Mouse (Mus musculus): ENCODE data around the gene Rgs11. TPM values are rescaled to one million over a fixed set of nuclear protein-coding genes. Genes with fewer than 3 reads are reported as not detected.

The Rgs11 gene
- polyA plus RNA-seq, 1 experiment, result 8.2 TPM

DNA sequence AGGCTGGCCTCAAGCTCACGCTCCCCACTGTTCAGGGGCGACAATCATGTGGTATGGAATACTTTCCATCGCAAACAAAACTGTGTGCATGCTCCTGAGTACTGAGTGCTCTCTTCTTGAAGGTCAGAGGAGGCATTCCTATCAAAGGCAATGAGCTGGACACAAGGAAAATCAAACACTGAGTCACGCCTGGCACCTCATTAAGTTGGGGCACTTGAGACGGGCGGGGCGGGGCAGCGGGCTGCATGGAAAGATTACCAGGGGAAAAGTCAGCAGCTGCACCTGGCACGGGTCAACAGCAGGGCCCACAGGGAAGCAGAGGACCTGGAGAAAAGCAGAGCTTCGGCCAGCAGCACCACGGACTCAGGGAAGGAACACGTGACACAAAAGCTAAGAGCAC is 22.4 kb downstream of the Rgs11 start:
- H3K27me3 ChIP-seq (replicated peaks), result peaks cover 44% of the 10 kb centered on the region
- no peaks in the 10 kb centered on the region for H3K9me3 ChIP-seq
- H3K36me3 ChIP-seq (replicated peaks; ENCODE audit: low read length), result no peaks in the 10 kb centered on the region
- no peak overlapping the region for H3K4me3 ChIP-seq (replicated peaks)
- peaks cover 5% of the 10 kb centered on the region; the same call in 1 of the 2 replicates for H3K4me1 ChIP-seq
- TF ChIP-seq GATA1 (IDR thresholded peaks at IDR 0.05; ENCODE audit: borderline replicate concordance, low read length) (no peak), FLI1 (IDR thresholded peaks at IDR 0.05; ENCODE audit: low read length) (no peak)

GRCm38 (mm10) chr17:26229776-26230175 is 27.0 kb downstream of the Rgs11 start:
- TF ChIP-seq GATA1 (IDR thresholded peaks at IDR 0.05; ENCODE audit: borderline replicate concordance, low read length), result no peak
- TF ChIP-seq FLI1 (IDR thresholded peaks at IDR 0.05; ENCODE audit: low read length), result no peak
- H3K4me3 ChIP-seq (replicated peaks), result peak overlapping the region; percentile 51
- H3K9me3 ChIP-seq, result 0 out of 2 replicates have a peak, but pooled peaks cover 5% of the 10 kb centered on the region
- peaks cover 24% of the 10 kb centered on the region for H3K27me3 ChIP-seq (replicated peaks)
- peaks cover 5% of the 10 kb centered on the region; the same call in 1 of the 2 replicates for H3K4me1 ChIP-seq
- H3K36me3 ChIP-seq (replicated peaks; ENCODE audit: low read length), result no peaks in the 10 kb centered on the region

DNA sequence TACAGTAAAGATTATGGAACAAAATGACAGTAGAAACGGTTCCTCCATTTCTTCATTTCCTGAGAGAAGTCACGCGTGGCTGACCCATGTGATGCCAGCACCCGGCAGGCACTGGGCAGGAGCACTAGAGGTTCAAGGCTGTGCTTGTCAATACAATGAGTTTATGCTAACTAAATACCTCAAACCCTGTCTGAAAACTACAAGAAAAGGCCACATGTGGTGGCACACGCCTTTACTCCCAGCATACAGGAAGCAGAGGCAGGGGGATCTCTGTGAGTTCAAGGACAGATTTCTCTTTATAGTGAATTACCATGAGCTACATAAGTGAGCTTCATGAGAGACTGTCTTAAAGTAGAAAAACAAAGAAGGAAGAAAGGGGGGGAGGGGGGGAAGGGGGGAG is 28.4 kb downstream of the Rgs11 start:
- no peak overlapping the region for H3K4me3 ChIP-seq (replicated peaks)
- H3K4me1 ChIP-seq, result peaks cover 15% of the 10 kb centered on the region
- 0 out of 2 replicates have a peak, but pooled peaks cover 5% of the 10 kb centered on the region for H3K9me3 ChIP-seq
- H3K36me3 ChIP-seq (replicated peaks; ENCODE audit: low read length), result no peaks in the 10 kb centered on the region
- TF ChIP-seq GATA1 (IDR thresholded peaks at IDR 0.05; ENCODE audit: borderline replicate concordance, low read length) (no peak), FLI1 (IDR thresholded peaks at IDR 0.05; ENCODE audit: low read length) (no peak)
- peaks cover 10% of the 10 kb centered on the region for H3K27me3 ChIP-seq (replicated peaks)

DNA sequence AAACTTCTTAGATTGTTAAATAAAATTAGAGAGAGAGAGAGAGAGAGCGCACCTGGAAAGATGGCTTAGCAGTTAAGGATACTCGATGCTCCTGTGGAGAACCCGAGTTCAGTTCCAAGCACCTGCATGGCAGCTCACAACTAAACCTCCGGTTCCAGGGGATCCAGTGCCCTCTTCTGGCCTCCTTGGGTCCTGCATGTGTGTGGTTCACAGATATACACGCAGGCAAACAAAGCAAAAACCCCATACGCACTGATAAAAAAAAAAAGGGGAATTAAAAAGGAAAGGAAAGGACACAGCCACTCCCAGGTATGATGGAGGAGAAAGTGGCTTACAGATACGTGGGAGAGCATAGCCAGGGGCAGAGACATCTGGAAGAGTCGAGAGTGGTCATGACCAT is 30.1 kb downstream of the Rgs11 start:
- H3K27me3 ChIP-seq (replicated peaks), result peaks cover 9% of the 10 kb centered on the region
- H3K4me1 ChIP-seq, result peaks cover 15% of the 10 kb centered on the region
- H3K36me3 ChIP-seq (replicated peaks; ENCODE audit: low read length), result no peaks in the 10 kb centered on the region
- 0 out of 2 replicates have a peak, but pooled peaks cover 5% of the 10 kb centered on the region for H3K9me3 ChIP-seq
- no peak overlapping the region for H3K4me3 ChIP-seq (replicated peaks)
- TF ChIP-seq FLI1 (IDR thresholded peaks at IDR 0.05; ENCODE audit: low read length) (no peak), GATA1 (IDR thresholded peaks at IDR 0.05; ENCODE audit: borderline replicate concordance, low read length) (no peak)

- peaks cover 15% of the 10 kb centered on the region for H3K4me1 ChIP-seq
- 0 out of 2 replicates have a peak, but pooled peaks cover 5% of the 10 kb centered on the region for H3K9me3 ChIP-seq
- H3K4me3 ChIP-seq (replicated peaks), result no peak overlapping the region
- TF ChIP-seq FLI1 (IDR thresholded peaks at IDR 0.05; ENCODE audit: low read length), result no peak
- TF ChIP-seq GATA1 (IDR thresholded peaks at IDR 0.05; ENCODE audit: borderline replicate concordance, low read length), result no peak
- peaks cover 7% of the 10 kb centered on the region for H3K27me3 ChIP-seq (replicated peaks)
- H3K36me3 ChIP-seq (replicated peaks; ENCODE audit: low read length), result no peaks in the 10 kb centered on the region
Observed at GRCm38 (mm10) chr17:26234386-26234785, 31.6 kb downstream of the Rgs11 start.

GRCm38 (mm10) chr17:26235077-26235815 is 32.5 kb downstream of the Rgs11 start:
- Histone ChIP-seq H3K4me3 (replicated peaks) (peak overlapping the region; percentile 23), H3K4me1 (peaks cover 18% of the 10 kb centered on the region), H3K27me3 (replicated peaks) (peaks cover 2% of the 10 kb centered on the region), H3K36me3 (replicated peaks; ENCODE audit: low read length) (no peaks in the 10 kb centered on the region), H3K9me3 (0 out of 2 replicates have a peak, but pooled peaks cover 5% of the 10 kb centered on the region)
- TF ChIP-seq GATA1 (IDR thresholded peaks at IDR 0.05; ENCODE audit: borderline replicate concordance, low read length), result no peak
- no peak for TF ChIP-seq FLI1 (IDR thresholded peaks at IDR 0.05; ENCODE audit: low read length)

GRCm38 (mm10) chr17:26237667-26238066 is 34.9 kb downstream of the Rgs11 start:
- Histone ChIP-seq H3K27me3 (replicated peaks) (peaks cover 2% of the 10 kb centered on the region), H3K36me3 (replicated peaks; ENCODE audit: low read length) (no peaks in the 10 kb centered on the region), H3K9me3 (0 out of 2 replicates have a peak, but pooled peaks cover 2% of the 10 kb centered on the region), H3K4me1 (peaks cover 29% of the 10 kb centered on the region), H3K4me3 (replicated peaks) (no peak overlapping the region)
- TF ChIP-seq FLI1 (IDR thresholded peaks at IDR 0.05; ENCODE audit: low read length) (no peak), GATA1 (IDR thresholded peaks at IDR 0.05; ENCODE audit: borderline replicate concordance, low read length) (no peak)

- H3K4me3 ChIP-seq (replicated peaks), result no peak overlapping the region
Observed at GRCm38 (mm10) chr17:26239551-26239950, 36.8 kb downstream of the Rgs11 start.

DNA sequence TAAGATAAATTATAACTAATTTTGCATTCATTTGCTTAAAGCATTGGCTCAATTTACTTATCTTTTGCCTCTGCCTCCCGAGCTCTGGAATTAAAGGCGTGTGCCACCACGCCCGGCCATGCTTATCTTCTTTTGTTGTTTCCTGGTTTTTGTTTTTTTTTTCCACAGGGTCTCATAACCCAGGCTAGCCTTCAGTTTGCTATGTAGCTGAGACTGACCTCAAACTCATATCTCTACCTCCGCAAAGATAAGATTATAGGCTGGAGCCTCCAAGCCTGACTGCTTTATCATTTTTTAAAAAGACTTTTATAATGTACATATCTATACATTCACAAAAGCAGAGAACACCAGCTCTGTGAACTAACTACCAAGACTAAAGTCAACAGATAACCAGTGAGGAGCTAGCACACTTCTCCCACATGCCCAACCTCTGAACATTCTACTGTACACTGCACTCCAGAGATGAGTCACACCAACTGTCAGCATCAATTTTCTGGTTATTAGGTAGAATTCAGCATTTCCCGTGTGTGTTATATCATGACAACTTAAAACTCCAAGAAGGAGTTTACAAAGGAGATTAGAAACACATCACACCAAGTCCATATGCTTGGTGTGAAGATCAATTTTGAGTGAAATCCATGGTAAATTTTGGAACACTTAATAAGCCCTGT is 37.5 kb downstream of the Rgs11 start:
- Histone ChIP-seq H3K4me1 (peaks cover 48% of the 10 kb centered on the region), H3K9me3 (0 out of 2 replicates have a peak, but pooled peaks cover 4% of the 10 kb centered on the region), H3K36me3 (replicated peaks; ENCODE audit: low read length) (no peaks in the 10 kb centered on the region), H3K27me3 (replicated peaks) (peaks cover 2% of the 10 kb centered on the region), H3K4me3 (replicated peaks) (no peak overlapping the region)
- TF ChIP-seq GATA1 (IDR thresholded peaks at IDR 0.05; ENCODE audit: borderline replicate concordance, low read length), result no peak
- no peak for TF ChIP-seq FLI1 (IDR thresholded peaks at IDR 0.05; ENCODE audit: low read length)

More at GRCm38 (mm10) chr17:26239551-26239950, 36.8 kb downstream of the Rgs11 start:
- TF ChIP-seq GATA1 (IDR thresholded peaks at IDR 0.05; ENCODE audit: borderline replicate concordance, low read length), result no peak
- TF ChIP-seq FLI1 (IDR thresholded peaks at IDR 0.05; ENCODE audit: low read length), result no peak
- Histone ChIP-seq H3K9me3 (no peaks in the 10 kb centered on the region), H3K4me1 (peaks cover 47% of the 10 kb centered on the region), H3K27me3 (replicated peaks) (peaks cover 2% of the 10 kb centered on the region), H3K36me3 (replicated peaks; ENCODE audit: low read length) (no peaks in the 10 kb centered on the region)

- peaks cover 2% of the 10 kb centered on the region for H3K27me3 ChIP-seq (replicated peaks)
- H3K9me3 ChIP-seq, result 0 out of 2 replicates have a peak, but pooled peaks cover 5% of the 10 kb centered on the region
- H3K36me3 ChIP-seq (replicated peaks; ENCODE audit: low read length), result no peaks in the 10 kb centered on the region
- TF ChIP-seq GATA1 (IDR thresholded peaks at IDR 0.05; ENCODE audit: borderline replicate concordance, low read length), result no peak
- TF ChIP-seq FLI1 (IDR thresholded peaks at IDR 0.05; ENCODE audit: low read length), result no peak
- H3K4me1 ChIP-seq, result peaks cover 43% of the 10 kb centered on the region
- no peak overlapping the region for H3K4me3 ChIP-seq (replicated peaks)
Observed at GRCm38 (mm10) chr17:26240990-26241389, 38.2 kb downstream of the Rgs11 start.

Data from megakaryocyte, embryonic 14.5 days (primary cell).